Mouse (Mus musculus): Measurements from ENCODE around the gene Tmprss2.

Tmprss2 gene

GRCm38 (mm10) chr16:97610939-97611338 lies at the start of gene Tmprss2:
Gene Tmprss2, minus strand, starts transcription at chr16:97611195.
- DNase-seq, result no peak

GRCm38 (mm10) chr16:97659225-97659658 lies 48.2 kb upstream of the Tmprss2 start:
- no peak for DNase-seq

- DNase-seq, result no peak
Observed at GRCm38 (mm10) chr16:97658481-97658880, 47.5 kb upstream of the Tmprss2 start.

DNA sequence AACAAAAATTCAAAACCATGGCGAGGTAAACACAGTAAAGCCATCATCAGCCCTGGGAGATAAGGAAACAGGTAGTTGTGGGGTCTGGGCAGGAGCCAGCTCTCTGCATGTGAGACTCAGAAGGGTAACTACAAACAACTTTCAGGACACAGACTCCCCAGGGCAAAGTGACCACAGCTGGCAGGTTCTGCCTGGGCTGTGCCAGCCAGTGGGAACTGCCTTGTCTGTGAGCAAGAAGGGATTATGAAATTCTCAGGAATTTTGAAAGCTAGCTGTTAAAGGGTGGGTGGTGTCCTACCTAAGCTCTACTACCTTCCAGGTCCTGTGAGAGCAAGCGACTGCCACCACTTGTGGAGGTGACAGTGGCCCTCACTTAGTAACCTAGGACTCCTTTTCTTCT lies 44.8 kb upstream of the Tmprss2 start:
- no peak for DNase-seq

GRCm38 (mm10) chr16:97649522-97650188 lies 38.7 kb upstream of the Tmprss2 start:
- no peak for DNase-seq

DNA sequence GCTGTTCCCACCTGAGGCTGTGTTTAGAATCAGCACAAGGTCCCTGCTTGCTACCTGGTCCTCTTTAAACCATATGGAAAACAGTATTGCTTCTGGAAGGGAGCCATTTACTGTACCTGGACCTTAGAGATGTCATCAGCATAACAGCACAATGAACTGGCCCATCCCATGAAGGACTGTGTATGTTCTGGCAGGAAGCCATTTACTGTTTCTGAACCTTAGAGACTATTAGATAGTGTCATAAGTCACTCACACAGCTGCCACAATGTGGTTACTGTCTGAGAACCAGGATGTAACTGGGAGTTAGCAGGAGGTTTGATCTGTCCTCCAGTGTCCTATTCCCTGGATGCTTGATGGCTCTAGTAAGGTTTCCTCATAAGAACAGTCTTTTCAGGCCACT lies 33.7 kb upstream of the Tmprss2 start:
- no peak for DNase-seq

DNA sequence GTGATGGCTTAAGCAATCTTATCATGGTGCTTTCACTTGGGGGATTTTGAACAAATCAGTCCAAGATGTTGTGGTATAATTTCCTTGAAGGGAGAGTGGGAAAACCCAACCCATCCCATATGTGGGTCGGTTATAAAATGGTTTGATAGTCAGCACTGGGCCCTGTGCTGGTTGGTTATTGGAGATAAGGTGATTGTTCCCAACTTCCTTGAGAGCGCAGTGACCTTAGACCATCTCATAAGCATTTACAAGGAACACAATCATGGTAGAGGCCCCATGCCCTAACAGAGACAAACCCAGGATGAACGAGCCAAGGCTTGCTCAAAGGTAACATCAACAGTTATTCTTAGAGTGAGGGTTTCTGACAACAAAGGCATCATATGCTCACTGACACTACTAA lies 28.6 kb upstream of the Tmprss2 start:
- no peak for DNase-seq

DNA sequence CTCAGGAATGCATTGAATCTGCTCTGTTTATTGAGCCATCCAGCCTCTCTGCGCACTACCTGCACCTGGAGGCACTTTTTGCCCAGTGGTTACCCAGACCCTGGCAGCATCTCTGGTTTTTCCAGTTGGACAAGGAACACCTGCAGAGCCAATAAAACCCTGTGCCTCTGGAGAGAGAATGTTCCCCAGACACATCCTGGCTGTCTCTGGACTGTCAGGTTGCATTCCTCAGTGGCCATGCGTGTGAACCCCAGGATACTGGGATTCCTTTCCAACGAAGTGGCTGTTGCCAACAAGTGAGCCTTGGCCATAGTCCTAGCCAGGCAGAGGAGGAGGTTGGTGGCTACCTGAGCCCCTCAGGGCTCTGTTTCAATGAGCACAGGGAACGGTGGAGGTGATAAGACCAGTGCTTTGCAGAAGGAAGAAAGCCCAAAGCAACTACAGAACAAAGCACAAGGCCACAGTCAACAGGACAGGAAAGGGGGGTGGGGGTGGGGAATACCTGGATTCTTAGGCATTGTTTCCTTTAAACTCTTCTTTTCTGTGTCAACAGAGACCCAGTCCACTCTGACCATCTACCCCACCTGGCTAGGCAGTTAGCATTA lies 22.0 kb upstream of the Tmprss2 start:
- no peak for DNase-seq

DNA sequence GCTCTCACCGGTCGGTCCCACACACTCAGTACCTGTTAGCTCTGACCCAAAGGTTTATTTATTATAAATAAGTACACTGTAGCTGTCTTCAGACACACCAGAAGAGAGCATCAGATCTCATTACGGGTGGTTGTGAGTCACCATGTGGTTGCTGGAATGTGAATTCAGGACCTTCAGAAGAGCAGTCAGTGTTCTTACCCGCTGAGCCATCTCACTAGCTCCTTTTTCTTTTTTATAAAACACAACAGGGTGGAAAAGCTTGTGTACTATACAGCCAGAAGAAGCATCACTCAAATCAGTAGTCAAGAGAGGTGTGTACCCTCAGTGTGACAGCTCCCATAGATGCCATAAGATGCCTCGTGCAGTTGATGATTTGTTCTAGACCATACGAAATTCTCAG lies 12.2 kb upstream of the Tmprss2 start:
- no peak for DNase-seq

- DNase-seq, result no peak
Observed at GRCm38 (mm10) chr16:97622383-97622889, 11.4 kb upstream of the Tmprss2 start.

GRCm38 (mm10) chr16:97618285-97618684 lies 7.3 kb upstream of the Tmprss2 start:
- DNase-seq, result no peak

- no peak for DNase-seq
Observed at GRCm38 (mm10) chr16:97612009-97612408, 1.0 kb upstream of the Tmprss2 start.

GRCm38 (mm10) chr16:97610246-97610645 lies 749 bp downstream of the Tmprss2 start:
- no peak for DNase-seq

GRCm38 (mm10) chr16:97609676-97610075 lies 1.3 kb downstream of the Tmprss2 start:
- no peak for DNase-seq

- DNase-seq, result no peak
Observed at GRCm38 (mm10) chr16:97607956-97608355, 3.0 kb downstream of the Tmprss2 start.

GRCm38 (mm10) chr16:97606829-97607228 lies 4.2 kb downstream of the Tmprss2 start:
- no peak for DNase-seq

DNA sequence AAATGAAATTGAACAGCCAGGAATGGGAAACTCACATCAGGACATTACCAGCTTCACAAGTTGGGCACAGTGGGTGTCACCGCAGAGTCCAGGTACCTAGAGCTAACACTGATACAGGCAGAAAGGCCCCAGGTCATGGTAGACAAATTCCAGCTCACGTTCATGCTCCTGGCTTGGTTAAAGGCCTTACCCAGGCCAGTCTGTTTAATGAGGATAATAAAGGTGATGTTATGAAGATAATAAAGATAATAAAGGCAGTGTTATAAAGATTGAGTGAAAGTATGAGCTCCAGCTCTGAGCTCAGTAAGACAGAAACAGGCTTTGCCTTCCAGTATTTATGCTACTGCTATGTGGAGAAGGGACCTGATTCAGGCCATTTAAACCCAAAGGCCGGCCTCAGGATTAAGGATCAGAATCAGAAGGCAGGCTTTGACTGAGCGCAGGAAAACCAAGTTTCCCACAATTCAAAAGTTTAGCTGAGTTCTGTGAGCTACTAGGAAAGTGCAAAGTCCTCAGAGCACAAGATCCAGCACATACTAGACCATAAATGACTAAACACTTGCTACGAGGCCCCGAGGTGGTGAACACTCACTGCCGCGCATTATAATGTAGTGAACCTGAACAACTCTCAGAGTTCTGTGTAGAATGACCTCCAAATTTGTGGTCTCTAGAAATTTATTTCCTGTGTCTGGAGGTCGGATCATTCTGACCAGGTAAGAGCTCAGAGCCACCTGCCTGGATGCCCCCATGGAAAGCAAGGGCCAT lies 4.9 kb downstream of the Tmprss2 start:
- DNase-seq, result no peak

DNA sequence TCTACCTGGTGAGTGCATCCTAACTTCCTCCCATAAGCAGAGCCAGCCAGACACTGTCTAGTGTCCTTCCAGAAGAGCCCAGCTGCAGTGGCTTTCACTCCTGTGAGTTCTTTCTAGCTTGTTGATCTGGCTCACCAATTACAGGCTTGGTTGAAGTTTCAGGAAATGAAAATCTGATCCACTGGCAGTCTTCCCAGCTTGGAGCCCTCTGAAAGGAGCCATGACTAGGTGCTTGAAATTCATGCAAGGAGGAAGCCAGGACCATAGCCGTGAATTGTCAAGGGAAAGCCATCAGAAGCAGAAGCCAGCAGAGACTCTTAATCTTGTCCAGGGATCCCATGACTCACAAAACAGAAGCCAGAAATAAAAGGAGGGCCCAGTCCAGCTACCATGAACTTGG lies 8.7 kb downstream of the Tmprss2 start:
- DNase-seq, result no peak

- DNase-seq, result no peak
Observed at GRCm38 (mm10) chr16:97600591-97600990, 10.4 kb downstream of the Tmprss2 start.

- no peak for DNase-seq
Observed at GRCm38 (mm10) chr16:97598046-97598445, 12.9 kb downstream of the Tmprss2 start.

- DNase-seq, result no peak
Observed at GRCm38 (mm10) chr16:97593816-97594509, 17.0 kb downstream of the Tmprss2 start.

DNA sequence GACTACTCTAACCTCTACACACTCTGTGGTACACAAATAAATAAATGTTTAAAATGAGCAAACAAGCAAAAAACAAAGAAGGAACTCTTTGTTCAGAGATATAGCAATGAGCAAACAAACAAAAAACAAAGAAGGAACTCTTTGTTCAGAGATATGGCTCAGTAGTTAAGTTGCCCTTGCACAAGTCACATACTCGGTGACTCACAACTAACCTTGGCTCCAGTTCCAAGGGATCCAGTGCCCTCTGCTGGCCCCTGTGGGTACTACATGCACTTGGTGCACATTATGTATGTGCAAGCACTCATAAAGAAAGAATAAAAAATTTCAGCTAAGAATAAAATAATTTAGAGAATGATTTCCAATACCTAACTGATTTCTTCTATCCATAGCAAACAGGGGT lies 17.9 kb downstream of the Tmprss2 start:
- DNase-seq, result peak; percentile 21 to 42

DNA sequence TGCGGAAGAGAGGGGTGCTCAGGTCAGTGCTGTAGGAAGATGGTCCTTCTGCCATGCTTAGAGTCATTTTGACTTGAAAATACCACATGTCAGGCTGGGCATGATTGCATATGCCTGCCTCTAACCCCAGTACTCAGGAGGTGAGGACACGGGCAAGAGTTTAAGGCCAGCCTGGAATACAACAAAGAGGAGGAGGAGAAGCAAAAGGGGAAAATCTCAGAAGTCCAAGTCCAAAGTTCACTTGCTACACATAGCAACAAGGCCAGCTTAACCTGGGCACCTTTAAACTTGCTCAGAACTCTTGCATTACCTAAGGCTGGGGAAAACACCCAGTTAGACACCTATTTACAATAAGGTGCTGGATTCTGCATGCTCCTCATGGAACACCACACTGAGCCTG lies 19.5 kb downstream of the Tmprss2 start:
- no peak for DNase-seq

Measured in thymus, adult 18-20 months (tissue).